Mouse (Mus musculus): ENCODE measurements around the gene Olfr31. TPM values are rescaled to one million over a fixed set of nuclear protein-coding genes. Genes with fewer than 3 reads are reported as not detected.
A peak's percentile ranks its signal among the peaks of the same experiment; 100 is the strongest.

Olfr31 gene
- total RNA-seq, 2 experiments from 2014 or later, result not detected

GRCm38 (mm10) chr14:14353081-14353732, 30.6 kb downstream of the Olfr31 start:
- peak in 1 of 2 experiments; percentile 23 for DNase-seq (ENCODE audit: low spot score in 2 of 2)
- intact Hi-C loops (cut with DNase I), result no loop called here

GRCm38 (mm10) chr14:14353740-14354510, 31.3 kb downstream of the Olfr31 start:
- DNase-seq (ENCODE audit: low spot score in 2 of 2), result peak in 1 of 2 experiments; percentile 24
- intact Hi-C loops (cut with DNase I), result no loop called here

- intact Hi-C loops (cut with DNase I), result no loop called here
- DNase-seq (ENCODE audit: low spot score in 2 of 2), result peak in 1 of 2 experiments; percentile 12
These were observed 32.1 kb downstream of the Olfr31 start for GRCm38 (mm10) chr14:14354511-14355359.

GRCm38 (mm10) chr14:14355360-14355646, 32.7 kb downstream of the Olfr31 start:
- no peak for DNase-seq (ENCODE audit: low spot score in 2 of 2)
- intact Hi-C loops (cut with DNase I), result no loop called here

Other genes with a start within 250 kb of the Olfr31 start
- gene Psmd6, start 201.8 kb upstream of the Olfr31 start, total RNA-seq (2021), result 100 to 1,000 TPM; 101 to 103 TPM
- gene Olfr720, start 136.0 kb upstream of the Olfr31 start, total RNA-seq (2021), result not detected
- 1 to 10 TPM; 3.3 to 5.5 TPM for gene Il3ra, start 23.4 kb downstream of the Olfr31 start, total RNA-seq (2021)
- not detected for gene Olfr721-ps1, start 78.5 kb downstream of the Olfr31 start, total RNA-seq (2021)